Mouse (Mus musculus) cerebellum, adult (tissue): ENCODE data around the gene Itpkb.

Experiments used
- ATAC-seq: cut with Nextera tagmentation; 2 replicates; pipeline ENCODE4 v1.9.2; 2017; ENCODE audit warnings: mild to moderate bottlenecking, moderate library complexity, mixed read lengths; ENCODE audit not compliant: insufficient number of reproducible peaks, low FRiP score, low TSS enrichment

Itpkb gene

GRCm38 (mm10) chr1:180408832-180409231, 78.5 kb downstream of the Itpkb start:
- ATAC-seq: no peak

- no peak for ATAC-seq
Observed at GRCm38 (mm10) chr1:180409771-180410170, 79.5 kb downstream of the Itpkb start.

- ATAC-seq: no peak
Observed at GRCm38 (mm10) chr1:180410306-180410705, 80.0 kb downstream of the Itpkb start.

GRCm38 (mm10) chr1:180415064-180415463, 84.8 kb downstream of the Itpkb start:
- no peak for ATAC-seq

GRCm38 (mm10) chr1:180415836-180416235, 85.6 kb downstream of the Itpkb start:
- no peak for ATAC-seq

GRCm38 (mm10) chr1:180417118-180417517, 86.8 kb downstream of the Itpkb start:
- ATAC-seq: no peak

- ATAC-seq: no peak
Observed at GRCm38 (mm10) chr1:180419059-180419458, 88.8 kb downstream of the Itpkb start.

GRCm38 (mm10) chr1:180420496-180421164, 90.3 kb downstream of the Itpkb start:
- no peak for ATAC-seq

GRCm38 (mm10) chr1:180421165-180421909, 91.1 kb downstream of the Itpkb start:
- ATAC-seq: no peak

- ATAC-seq: 0 out of 2 replicates have a peak, but pooled peaks have one; percentile 24
Observed at GRCm38 (mm10) chr1:180422076-180422828, 92.0 kb downstream of the Itpkb start.

- no peak for ATAC-seq
Observed at GRCm38 (mm10) chr1:180423008-180423639, 92.8 kb downstream of the Itpkb start.

GRCm38 (mm10) chr1:180423931-180424330, 93.6 kb downstream of the Itpkb start:
- ATAC-seq: no peak

GRCm38 (mm10) chr1:180426405-180426804, 96.1 kb downstream of the Itpkb start:
- ATAC-seq: no peak

- no peak for ATAC-seq
Observed at GRCm38 (mm10) chr1:180427685-180428084, 97.4 kb downstream of the Itpkb start.

GRCm38 (mm10) chr1:180428101-180428712, 97.9 kb downstream of the Itpkb start:
- no peak for ATAC-seq

GRCm38 (mm10) chr1:180428871-180429270, 98.6 kb downstream of the Itpkb start:
- no peak for ATAC-seq

GRCm38 (mm10) chr1:180429819-180430218, 99.5 kb downstream of the Itpkb start:
- ATAC-seq: no peak

- no peak for ATAC-seq
Observed at GRCm38 (mm10) chr1:180431833-180432232, 101.5 kb downstream of the Itpkb start.

GRCm38 (mm10) chr1:180433098-180433538, 102.8 kb downstream of the Itpkb start:
- ATAC-seq: no peak
